Mouse (Mus musculus) forelimb bud, embryonic 11.5 days (tissue): ENCODE measurements around the gene Slc6a6.
A peak's percentile ranks its signal among the peaks of the same experiment; 100 is the strongest.

Experiments
- DNase-seq: peaks from one replicate; pipeline ENCODE4 v3.0.0-alpha.2; 2012; ENCODE audit warnings: low read depth, low spot score

Slc6a6 gene

DNA sequence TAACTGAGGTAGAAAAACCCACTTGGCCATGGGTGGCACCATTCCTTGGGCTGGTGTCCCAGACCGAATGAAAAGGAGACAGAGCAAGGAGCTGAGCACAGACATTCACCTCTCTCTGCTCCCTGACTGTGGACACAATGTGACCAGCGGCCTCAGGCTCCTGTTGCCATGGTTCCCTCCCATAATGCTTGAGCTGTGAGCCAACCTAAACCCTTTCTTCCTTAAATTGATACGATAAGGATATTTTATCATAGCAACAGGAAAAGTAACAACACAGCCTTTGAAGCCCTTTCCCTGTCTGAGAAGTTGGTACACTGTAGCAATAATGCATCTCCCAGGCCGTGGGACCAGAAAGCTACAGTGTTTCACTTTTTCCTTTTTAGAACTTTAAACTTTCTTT, 14.6 kb upstream of the Slc6a6 start:
- no peak for DNase-seq

DNA sequence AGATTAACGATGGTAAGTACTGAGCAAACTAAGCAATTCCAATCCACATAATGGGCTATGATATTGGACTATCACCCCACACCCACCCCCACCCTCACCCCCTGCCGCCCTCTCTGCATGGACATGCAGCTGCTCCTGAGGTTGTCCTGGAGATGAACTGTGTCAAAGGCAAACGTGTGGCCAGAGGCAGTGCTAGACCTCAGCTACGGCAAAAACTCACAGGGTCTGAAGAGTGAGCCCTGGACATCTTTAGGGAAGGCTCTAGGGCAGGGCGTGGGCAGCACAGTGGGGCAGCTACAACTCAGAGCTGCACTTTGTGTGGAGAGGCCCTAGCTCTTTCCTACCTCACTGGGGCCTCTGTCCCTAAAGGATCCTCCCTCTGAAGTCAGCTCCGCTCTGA, 13.6 kb upstream of the Slc6a6 start:
- DNase-seq = no peak

DNA sequence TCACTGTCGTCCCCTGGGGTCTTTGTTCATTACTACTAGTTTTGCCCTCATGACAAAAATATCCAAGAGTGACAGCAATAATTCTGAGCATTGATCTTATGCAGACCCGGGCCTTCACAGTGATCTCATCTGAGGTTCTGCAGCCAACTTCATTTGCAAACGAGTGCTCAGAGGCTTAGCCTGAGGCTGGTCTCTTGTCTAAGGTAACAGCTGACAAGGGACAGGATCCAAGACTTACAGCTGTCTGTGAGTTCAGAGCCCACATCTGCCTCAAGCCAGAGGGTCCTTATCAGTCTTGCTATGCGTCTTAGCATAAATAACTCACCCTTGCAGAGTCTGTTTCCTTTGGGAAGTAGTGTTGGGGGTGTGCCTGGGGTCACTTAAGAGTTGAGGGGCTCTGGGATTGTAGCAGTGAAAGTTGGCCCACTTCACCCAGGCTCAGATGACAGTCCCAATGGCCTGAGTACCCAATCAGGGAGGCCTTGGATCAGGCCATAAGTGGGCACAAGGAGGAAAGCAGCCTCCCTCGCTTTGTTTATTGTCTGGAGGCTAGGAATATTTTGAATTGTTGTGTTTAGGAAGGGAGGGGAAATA, 9.0 kb upstream of the Slc6a6 start:
- no peak for DNase-seq

DNA sequence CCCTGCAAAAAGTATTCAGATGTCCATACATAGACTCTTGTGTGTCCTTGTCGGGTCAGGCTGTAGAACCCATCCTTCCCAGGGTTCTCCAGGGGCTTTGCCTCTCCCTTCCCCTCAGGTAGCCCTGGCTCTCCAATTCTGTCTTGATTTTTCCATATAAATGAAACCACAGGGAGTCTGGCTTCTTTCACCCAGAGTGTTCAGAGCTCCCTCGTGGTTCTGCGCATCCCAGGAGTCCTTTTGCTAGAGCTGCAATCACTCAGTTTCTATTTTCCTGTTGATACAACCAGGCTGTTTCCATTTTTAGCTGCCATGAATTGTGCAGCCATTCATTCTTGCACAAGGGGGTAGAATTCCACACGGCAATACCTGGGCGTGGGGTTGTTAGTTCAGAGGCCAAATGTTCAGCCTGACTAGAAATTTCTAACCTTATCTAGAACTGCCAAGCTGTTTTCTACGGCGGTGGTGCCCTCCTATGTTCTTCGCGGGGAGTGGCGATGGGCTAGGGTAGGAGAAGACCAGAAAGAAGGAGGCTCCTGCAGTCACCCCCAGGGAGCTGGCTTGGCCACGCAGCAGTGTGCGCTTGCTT, 5.3 kb upstream of the Slc6a6 start:
- no peak for DNase-seq

DNA sequence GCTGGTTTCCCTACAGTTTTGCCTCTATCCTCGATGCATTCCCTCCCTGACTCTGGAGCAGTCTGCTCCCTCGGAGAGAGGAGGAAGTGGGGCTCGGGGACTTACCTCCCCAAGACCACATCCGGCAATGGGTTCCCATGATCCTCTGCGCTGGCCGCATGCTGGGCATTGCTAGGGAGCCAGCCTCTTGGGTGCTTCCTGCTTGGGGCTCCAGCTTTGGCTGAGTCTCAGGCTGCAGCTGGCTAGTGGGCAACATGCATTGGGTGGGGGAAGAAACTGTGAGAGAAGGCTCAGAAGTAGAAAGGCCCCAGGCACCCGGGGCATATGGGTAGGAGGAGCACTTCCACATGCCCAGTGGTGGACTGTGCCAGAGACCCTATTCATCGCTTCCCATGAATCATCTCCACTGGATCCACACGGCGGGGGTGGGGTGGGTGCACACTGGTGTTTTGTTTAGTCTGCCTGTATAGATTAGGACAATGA, 4.7 kb upstream of the Slc6a6 start:
- DNase-seq = no peak

DNA sequence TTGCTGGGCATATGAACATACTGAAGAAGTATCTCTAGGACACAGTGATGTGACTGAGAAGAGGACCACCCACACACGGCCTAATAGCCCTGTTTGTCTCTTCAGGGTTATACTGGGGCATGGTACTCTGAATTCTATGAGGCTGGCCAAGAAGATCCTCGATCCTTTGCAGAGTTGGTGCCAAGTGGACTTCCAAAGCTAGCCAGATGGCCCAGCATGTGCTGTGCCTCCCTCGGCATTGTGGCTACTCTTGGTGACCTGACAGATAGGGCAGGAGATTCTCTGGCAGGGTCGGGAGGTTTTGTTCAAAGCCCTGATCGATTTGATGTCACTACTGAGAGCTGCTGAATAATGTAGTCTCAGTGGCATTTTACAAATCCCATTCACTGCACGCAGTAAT, 4.1 kb upstream of the Slc6a6 start:
- no peak for DNase-seq

DNA sequence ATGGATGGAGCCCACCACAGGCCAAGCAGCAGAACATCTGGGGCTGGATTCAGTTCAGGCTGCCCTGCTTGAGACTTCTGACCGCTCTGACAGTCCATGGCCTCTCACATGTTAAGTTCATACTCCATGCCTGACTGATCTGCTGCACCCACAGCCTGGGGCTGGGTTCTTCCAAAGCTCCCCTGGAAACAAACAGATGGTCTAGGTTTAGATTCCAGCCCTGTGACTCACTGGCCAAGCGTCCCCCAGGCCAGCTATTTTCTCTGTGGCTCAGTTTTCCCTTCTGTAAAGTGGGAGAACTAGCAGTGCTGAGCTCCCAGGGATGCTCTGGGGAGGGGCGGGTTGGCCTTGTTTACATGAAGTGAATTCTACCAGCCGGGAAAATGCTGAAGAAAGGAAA, 2.0 kb upstream of the Slc6a6 start:
- DNase-seq = no peak

DNA sequence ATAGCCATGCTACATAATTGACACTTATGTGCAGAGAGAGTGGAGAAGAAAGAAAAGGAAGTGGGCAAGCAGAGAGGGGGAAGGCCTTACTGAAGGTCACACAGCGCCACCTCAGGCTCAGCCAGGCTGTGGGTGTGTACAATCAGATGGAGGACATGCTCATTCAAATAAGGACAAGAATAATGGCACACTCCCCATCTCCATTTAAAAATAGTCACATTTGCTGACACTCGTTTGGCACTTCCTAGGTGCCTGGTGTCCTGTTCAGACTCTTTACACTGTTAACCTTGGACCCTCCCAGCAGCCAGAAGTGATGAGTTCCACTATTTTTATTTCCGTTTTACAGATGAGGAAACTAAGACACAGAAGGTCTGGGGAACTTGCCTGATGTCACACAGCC, 732 bp upstream of the Slc6a6 start:
- no peak for DNase-seq

DNA sequence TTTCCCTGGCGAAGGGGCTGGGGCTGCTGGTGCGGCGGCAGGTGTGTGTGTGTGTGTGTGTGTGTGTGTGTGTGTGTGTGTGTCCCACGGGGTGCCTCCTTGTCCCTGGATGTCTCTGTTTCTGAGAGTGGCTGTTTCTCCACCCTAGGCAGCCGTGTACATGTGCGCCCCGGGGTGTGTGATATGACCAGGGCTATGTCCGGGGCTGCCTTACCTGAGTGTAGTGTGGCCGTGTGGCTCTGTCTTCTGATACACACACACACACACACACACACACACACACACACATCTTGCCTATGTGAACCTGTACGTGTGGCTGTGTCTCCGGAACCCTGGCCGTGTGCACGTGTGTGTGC, 599 bp downstream of the Slc6a6 start:
- DNase-seq = no peak

DNA sequence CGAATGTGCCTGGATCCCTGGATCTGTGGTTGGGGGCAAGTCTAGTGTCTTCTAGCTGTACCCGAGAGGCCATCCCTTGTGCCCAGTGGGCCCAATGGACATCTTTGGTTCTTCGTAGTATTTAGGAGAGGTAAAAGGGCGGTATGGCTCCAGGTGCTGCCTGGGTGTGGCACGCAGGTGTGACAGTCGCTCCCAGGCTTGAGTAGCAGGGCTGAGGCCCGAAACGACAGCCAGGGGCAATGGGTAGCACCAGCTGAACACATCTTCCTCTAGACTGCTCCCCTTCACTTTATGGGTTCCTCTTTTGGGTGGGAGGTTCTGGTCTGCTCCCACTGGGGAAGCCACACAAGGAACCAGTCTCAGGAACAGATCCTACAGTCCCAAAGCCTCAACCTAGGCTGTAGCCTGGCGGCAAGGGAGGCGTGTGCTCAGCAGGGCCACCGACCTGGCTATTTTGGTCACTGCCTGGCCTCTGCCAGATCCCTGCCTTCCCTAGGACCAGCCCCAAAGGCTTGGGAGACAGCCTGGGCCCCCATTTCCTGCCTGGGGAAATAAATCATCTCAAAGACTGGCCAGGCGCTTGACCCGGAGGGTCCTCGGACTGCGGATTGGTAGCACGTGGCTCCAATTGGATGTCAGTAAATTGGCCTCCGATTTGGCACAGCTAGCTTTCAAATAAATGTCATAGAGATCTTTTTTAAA, 1.1 kb downstream of the Slc6a6 start:
- DNase-seq = peak; percentile 20

DNA sequence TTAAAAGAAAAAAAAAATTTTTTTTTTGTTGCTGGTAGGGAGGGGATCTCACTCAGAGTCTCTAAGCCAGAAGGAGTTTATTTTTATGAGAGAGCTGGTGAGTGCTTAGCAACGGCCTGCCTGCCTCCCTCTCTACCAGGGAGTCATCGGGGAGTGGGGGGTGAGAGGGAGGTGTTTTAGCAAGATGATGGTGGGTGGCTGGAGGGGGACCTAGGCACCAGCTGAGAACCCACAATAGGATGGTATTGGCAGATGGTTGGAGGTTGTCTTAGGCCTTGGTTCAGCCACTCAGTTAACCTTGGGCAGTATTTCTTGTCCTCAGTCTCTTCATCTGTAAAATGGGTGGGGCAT, 1.7 kb downstream of the Slc6a6 start:
- DNase-seq = peak; percentile 7

DNA sequence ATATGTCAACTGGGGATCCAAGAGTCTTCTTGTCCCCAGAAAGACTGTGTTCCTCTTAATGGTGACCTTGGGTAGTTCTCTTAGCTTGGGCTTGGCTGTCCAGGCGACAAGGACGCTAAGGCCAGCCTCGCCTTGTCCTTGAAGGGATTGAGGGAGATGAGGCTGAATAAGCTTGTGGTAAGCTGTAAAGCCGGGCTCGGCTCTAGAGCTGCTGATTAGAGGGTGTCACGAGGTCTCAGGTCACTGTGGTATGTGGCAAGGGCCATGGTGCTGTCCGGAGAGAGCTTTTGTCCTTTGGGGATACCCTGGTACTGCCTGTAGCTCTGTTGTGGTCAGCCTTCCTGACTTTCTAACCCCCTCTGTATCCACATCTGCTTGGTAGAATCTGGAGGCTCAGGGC, 2.0 kb downstream of the Slc6a6 start:
- DNase-seq = no peak

DNA sequence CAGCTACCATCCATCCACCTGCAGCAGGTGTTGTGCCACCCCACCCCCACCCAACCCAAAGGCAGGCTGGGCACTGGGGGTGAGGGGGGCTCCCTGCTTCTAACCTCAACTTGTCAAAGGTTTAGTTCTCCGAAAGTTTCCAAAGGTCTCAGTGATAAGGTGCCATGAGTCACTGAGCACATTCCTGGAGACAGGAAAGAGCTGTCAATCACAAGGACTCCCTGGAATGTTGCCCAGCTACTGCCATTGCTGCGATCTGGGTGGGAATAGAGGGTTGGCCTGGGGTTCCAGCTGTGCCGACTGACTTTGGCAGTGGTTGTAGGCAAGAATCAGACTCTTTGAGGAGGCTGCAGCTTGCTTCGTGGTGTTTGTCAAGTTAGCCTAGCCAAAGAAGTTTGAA, 2.7 kb downstream of the Slc6a6 start:
- DNase-seq = no peak

DNA sequence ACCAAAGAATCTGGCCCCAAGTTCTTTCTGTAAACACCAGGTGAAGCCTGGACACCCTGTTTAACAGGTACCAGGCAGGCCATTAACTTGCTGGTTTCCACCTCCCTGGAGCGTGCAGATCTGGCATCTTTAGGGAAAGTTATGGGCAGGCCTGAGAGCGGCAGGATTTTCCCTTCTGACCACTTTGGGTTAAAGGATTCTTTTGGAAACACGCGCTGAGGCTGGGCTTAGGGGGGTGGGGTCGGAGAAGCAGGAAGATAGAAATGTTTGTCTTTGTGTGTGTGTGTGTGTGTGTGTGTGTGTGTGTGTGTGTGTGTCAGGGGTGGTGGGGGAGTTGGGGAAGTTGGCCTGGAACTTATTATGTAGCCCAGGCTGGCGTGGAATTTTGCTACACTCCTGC, 4.2 kb downstream of the Slc6a6 start:
- no peak for DNase-seq

DNA sequence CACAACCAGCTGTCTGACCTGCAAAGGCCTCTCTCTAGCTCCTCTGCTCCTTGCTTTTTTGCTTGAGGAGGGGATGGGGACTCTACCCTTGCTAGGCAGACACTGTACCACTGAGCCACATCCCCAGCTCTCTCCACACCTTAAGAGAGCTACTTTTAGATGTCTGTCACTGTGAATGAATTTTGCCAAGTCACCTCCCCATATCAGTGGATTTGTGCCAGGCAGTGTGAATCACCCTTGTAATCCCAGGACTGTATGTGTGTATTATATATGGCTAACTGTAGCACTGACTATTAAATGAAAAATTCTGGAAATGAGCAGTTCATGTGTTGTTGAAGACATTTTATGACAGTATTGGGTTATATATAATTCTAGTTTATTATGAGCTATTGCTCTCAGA, 5.4 kb downstream of the Slc6a6 start:
- DNase-seq = no peak

DNA sequence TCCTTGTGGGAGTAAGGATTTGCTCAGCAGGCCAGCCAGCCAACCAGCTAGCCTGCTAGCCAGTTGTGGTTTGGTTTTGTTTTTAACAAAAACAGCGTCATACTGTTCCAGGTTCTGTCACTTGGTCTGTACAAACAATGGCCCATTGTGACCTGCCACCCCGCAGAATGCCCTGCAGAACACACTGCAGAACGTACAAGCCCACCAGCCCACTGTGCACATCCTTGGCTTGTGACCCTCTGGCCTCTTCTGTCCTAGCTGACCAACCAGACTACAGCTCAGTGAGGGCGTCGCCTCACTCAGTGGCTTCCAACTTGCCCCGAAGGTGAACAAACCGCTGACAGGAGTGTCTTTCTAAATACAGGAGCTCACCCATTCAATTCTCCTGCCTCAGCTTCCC, 6.4 kb downstream of the Slc6a6 start:
- DNase-seq = no peak

DNA sequence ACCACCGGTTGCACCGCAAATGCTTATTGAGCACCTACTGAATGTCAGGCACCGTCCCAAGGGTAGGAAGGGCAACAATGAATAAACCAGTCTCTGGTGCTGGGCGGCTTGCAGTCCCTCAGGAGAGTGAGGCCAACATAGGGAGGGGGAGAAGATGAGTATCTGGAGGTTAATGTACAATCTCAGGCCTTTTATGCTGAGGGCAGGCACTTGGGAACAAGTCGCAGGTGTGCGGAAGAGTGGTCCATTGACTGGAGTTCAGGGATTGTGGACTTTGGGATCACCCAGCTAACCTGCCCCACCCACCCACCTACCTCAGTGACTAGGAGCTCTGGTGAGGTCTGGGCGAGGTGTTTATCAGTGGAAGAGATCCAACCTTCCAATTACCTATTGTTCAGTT, 6.8 kb downstream of the Slc6a6 start:
- no peak for DNase-seq

DNA sequence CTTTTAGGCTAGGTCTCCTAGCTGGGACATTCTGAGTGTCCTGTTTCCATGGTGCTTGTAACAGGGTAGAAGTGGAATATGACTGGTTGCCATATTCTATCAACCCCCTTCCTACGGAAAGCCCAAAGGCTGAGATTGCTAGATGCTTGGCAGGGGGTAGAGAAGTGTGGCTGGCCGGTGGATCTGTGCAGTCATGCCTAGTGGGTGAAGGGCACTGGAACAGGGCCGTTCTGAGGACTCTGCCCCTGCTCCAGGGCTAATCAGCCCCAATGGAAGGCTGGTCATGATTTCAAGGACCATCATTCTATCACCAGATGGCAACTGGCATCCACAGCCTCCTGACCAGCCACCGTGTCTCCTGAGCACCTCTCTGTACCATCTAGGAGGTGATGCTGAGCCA, 7.7 kb downstream of the Slc6a6 start:
- DNase-seq = no peak

DNA sequence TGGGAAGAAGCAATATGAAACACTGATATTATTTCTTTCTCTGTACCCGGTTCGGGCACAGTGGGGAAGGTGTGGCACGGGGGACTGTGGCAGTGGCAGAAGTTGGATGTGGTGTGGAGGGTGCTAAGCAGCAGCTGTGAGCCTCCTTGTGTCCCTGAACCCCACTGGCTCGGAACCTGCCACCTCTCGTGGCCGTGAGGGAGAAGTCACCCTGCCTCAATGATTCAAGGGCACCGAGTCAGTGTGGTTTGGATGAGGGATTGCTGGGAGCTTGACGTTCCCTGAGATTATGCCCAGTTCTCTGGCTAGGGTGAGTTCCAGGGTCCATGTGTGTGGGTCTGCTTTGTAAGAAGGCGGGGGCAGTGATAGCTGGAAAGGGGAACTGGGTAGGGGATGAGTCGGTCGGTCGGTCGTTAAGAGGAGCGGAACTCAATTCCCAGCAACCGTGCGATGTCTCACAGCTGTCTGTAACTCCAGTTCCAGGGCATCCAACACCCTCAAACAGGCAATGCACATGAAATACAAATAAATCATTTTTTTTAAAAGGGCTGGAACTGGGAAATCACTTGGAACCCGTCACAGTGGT, 9.5 kb downstream of the Slc6a6 start:
- DNase-seq = no peak

DNA sequence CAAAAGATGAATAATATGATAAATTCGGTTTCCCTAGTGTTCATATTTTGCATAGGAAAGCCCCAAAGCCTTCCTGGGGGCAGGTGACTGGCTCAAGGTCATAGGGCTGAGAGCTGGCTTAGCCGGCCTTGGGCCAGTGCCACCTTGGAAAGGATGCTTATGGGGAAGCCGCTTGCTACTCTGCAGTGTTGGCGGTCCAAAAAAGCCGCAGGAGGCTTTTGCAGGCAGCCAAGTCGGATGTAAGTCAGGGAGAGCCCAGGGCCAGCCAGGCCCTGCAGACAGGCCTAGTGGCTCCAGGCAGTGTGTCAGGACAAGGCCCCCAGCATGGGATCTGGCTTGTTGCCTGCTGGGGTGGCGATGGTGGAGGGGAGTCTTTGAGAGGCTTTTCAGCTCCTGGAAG, 10.8 kb downstream of the Slc6a6 start:
- DNase-seq = no peak

DNA sequence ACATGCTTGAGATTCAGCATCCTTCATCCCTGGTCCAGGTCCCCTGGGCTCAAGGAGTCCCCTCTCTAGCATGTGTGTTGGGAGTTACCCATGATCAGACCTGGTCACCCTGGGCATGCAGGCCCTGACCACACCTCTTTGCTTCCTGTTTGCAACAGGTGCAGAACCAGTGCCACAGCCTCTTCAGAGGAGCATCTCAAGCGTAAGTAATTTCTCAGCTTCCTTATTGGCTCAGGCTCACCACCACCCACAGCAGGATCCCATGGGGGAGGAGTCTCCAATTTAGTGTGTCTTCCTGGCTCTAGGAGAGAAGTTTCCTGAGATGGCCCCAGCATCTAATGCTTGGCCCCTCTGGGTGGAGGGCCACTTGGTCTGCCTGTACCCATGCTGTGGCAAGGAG, 15.0 kb downstream of the Slc6a6 start:
- no peak for DNase-seq

DNA sequence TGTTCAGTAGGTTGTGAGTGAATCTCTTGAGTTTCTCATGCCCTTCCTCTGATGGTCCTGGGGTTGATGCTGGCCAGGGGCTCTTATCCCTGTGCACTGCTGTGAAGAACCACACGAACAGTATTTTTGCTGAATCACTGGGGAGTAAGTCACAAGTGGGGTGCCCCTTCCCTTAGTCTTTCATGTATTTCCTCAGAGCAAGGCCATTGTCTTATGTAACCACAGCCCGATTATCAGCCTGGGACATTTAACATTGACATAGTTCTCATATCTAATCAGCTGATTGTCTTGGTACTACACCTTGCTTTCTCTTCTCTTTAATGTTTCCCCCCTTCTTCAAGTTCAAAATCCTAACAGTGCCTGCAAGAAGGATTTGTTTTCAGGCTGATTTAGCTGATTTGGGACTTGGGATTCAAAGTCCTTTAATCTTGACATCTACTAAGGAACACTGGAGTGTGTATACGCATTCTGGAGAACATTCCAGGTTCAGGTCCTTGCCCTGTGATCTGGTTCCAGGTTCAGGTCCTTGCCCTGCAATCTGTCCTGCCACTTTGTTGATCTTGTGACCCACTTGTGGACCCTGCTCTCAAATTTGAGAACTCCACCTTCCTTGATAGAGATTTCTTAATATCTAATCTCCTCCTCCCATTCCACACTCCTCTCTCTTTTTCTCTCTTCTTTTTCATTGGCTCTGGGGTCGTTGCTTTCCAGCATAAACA, 15.8 kb downstream of the Slc6a6 start:
- no peak for DNase-seq
